Mouse (Mus musculus): ENCODE data around the gene Gm21209. TPM values are rescaled to one million over a fixed set of nuclear protein-coding genes. Genes with fewer than 3 reads are reported as not detected.
"Not testable (repeated sequence)": the region's sequence is repeated elsewhere in the genome, so short reads cannot be mapped to it uniquely, and the experiment has no call there.

The Gm21209 gene
- polyA plus RNA-seq (2015; fragmentation: Nextera tagmentation; extraction: Ambion mirVana): not detected in 2 replicates

DNA sequence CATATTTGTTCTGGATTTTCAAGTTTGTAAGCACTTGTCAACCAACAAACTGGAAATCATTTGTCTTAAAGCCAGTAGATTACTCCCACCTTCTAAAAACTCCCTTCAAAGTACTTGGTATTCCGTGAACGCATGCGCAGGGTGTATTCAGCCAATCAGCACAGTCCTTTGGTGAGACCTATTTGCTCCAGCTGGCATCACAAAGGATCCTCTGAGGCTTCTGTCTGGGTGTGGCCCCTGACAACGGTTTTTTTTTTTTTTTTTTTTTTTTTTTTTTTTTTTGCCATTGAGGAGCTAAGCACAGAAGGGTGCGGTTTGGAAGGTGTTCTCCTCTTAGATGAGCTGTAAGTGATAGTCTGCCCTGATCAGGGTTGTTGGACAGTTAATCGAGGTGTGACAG is at the start of gene Gm21209:
TSS of gene Gm21209 (plus strand) at position 301 of the 400 bp plus-strand sequence.
- H3K4me3 ChIP-seq (ENCODE audit: low read depth, low read length); H3K27ac ChIP-seq (ENCODE audit: low read depth, low read length); H3K9ac ChIP-seq (ENCODE audit: low read depth, low read length); H3K9me3 ChIP-seq (ENCODE audit: control insufficient read depth); H3K36me3 ChIP-seq (ENCODE audit: control insufficient read depth, insufficient read depth); H3K4me2 ChIP-seq (replicated peaks; ENCODE audit: low read depth); H3K27me3 ChIP-seq (replicated peaks; ENCODE audit: control insufficient read depth, insufficient read depth, low read length); ATAC-seq; H3K4me1 ChIP-seq (replicated peaks; ENCODE audit: control insufficient read depth, insufficient read depth, low read length): not testable (repeated sequence)
- WGBS: no CpG with 5 or more reads among the region's 6 CpGs

Data from intestine, postnatal 0 days (tissue).